Mouse (Mus musculus) MEL (cell line): ENCODE measurements around the gene Gpr35. TPM values are rescaled to one million over a fixed set of nuclear protein-coding genes. Genes with fewer than 3 reads are reported as not detected.

Source experiments
- DNase-seq: peaks from one replicate; pipeline ENCODE4 v3.0.0; 2011; ENCODE audit warnings: low read depth, low spot score
- H3K27ac ChIP-seq: 2 replicates; pipeline ENCODE4 v1.5.1; 2012; ENCODE audit warnings: low read depth, mild to moderate bottlenecking, control low read depth, low read length, moderate library complexity; ENCODE audit not compliant: control insufficient read depth
- H3K27me3 ChIP-seq, 2 experiments: fragments of 150-350 bp in 1 of 2; sonication (generic) in 1 of 2; 2 replicates each; pipeline ENCODE4 v1.6.1; 2012; ENCODE audit warnings: low read length in 2 of 2, mild to moderate bottlenecking in 2 of 2, improper control_type of control experiment in 1 of 2, moderate library complexity in 1 of 2; ENCODE audit not compliant: insufficient read depth in 2 of 2, control insufficient read depth in 1 of 2
- H3K36me3 ChIP-seq, 2 experiments: 2 replicates each; pipeline ENCODE4 v1.6.1; 2012 to 2014; ENCODE audit warnings: low read length in 2 of 2, improper control_type of control experiment in 1 of 2, inconsistent platforms in 1 of 2, mild to moderate bottlenecking in 1 of 2; ENCODE audit not compliant: insufficient read depth in 2 of 2, control insufficient read depth in 1 of 2
- H3K4me1 ChIP-seq, 2 experiments: fragments of 150-350 bp in 1 of 2; sonication (generic) in 1 of 2; 2 replicates each; pipeline ENCODE4 v1.6.1; 2012; ENCODE audit warnings: low read length in 2 of 2, improper control_type of control experiment in 1 of 2, mild to moderate bottlenecking in 1 of 2; ENCODE audit not compliant: insufficient read depth in 2 of 2, control insufficient read depth in 1 of 2
- H3K4me3 ChIP-seq, 2 experiments: fragments of 150-350 bp in 1 of 2; sonication (generic) in 1 of 2; 2 replicates each; pipeline ENCODE4 v1.5.1; 2012; ENCODE audit warnings: low read depth in 2 of 2, low read length in 2 of 2, mild to moderate bottlenecking in 2 of 2, moderate library complexity in 2 of 2, control low read depth in 1 of 2, improper control_type of control experiment in 1 of 2; ENCODE audit not compliant: control insufficient read depth in 1 of 2, insufficient read depth in 1 of 2
- H3K79me2 ChIP-seq: 2 replicates; pipeline ENCODE4 v1.6.1; 2012; ENCODE audit warnings: mild to moderate bottlenecking, low read length, moderate library complexity; ENCODE audit not compliant: control insufficient read depth, poor library complexity, insufficient read depth
- H3K9ac ChIP-seq: 2 replicates; pipeline ENCODE4 v1.6.1; 2012; ENCODE audit warnings: low read depth, mild to moderate bottlenecking, control low read depth, low read length, moderate library complexity; ENCODE audit not compliant: control insufficient read depth, poor library complexity, severe bottlenecking
- H3K9me3 ChIP-seq: fragments of 150-350 bp; sonication (generic); replicated peaks from 2 replicates; pipeline ENCODE4 v1.6.1; 2012; ENCODE audit warnings: mild to moderate bottlenecking, low read length, improper control_type of control experiment, moderate library complexity; ENCODE audit not compliant: insufficient read depth
- CHD1 ChIP-seq: IDR thresholded peaks from 2 replicates; pipeline ENCODE4 v1.6.1; 2012; ENCODE audit warnings: low read depth, mild to moderate bottlenecking, inconsistent platforms, low read length, improper control_type of control experiment
- CHD2 ChIP-seq: IDR thresholded peaks from 2 replicates; pipeline ENCODE4 v1.6.1; 2011; ENCODE audit warnings: low read length, improper control_type of control experiment
- E2F4 ChIP-seq: IDR thresholded peaks from 2 replicates; pipeline ENCODE4 v1.6.1; 2011; ENCODE audit warnings: low read depth, low read length, improper control_type of control experiment, borderline replicate concordance
- ELF1 ChIP-seq: IDR thresholded peaks from 2 replicates; pipeline ENCODE4 v1.6.1; 2014; ENCODE audit warnings: low read depth, mild to moderate bottlenecking, inconsistent platforms, low read length, improper control_type of control experiment, moderate library complexity
- EP300 ChIP-seq, 2 experiments: IDR thresholded peaks; 2 replicates each; pipeline ENCODE4 v1.6.1; 2011; ENCODE audit warnings: improper control_type of control experiment in 2 of 2, low read length in 2 of 2, low read depth in 1 of 2, mild to moderate bottlenecking in 1 of 2
- ETS1 ChIP-seq: IDR thresholded peaks from 2 replicates; pipeline ENCODE4 v1.6.1; 2012; ENCODE audit warnings: low read depth, mild to moderate bottlenecking, inconsistent platforms, low read length, improper control_type of control experiment, moderate library complexity
- GABPA ChIP-seq: IDR thresholded peaks from 2 replicates; pipeline ENCODE4 v1.6.1; 2012; ENCODE audit warnings: low read depth, mild to moderate bottlenecking, inconsistent platforms, low read length, improper control_type of control experiment, moderate library complexity
- HCFC1 ChIP-seq: IDR thresholded peaks from 2 replicates; pipeline ENCODE4 v1.6.1; 2012; ENCODE audit warnings: low read depth, mild to moderate bottlenecking, inconsistent platforms, low read length, improper control_type of control experiment, moderate library complexity
- JUND ChIP-seq: IDR thresholded peaks from 2 replicates; pipeline ENCODE4 v1.6.1; 2011; ENCODE audit warnings: low read depth, mild to moderate bottlenecking, improper control_type of control experiment, low read length
- MAFK ChIP-seq: IDR thresholded peaks from 2 replicates; pipeline ENCODE4 v1.6.1; 2011; ENCODE audit warnings: low read depth, mild to moderate bottlenecking, low read length, improper control_type of control experiment, borderline replicate concordance
- MAZ ChIP-seq: IDR thresholded peaks from 2 replicates; pipeline ENCODE4 v1.6.1; 2012; ENCODE audit warnings: low read depth, mild to moderate bottlenecking, inconsistent platforms, low read length, improper control_type of control experiment
- MXI1 ChIP-seq: IDR thresholded peaks from 2 replicates; pipeline ENCODE4 v1.6.1; 2011; ENCODE audit warnings: mild to moderate bottlenecking, low read depth, low read length, improper control_type of control experiment
- MYB ChIP-seq: IDR thresholded peaks from 2 replicates; pipeline ENCODE4 v1.6.1; 2011; ENCODE audit warnings: mild to moderate bottlenecking, low read depth, low read length, improper control_type of control experiment
- MYC ChIP-seq: IDR thresholded peaks from 2 replicates; pipeline ENCODE4 v1.6.1; 2011; ENCODE audit warnings: low read depth, mild to moderate bottlenecking, low read length, improper control_type of control experiment, moderate library complexity
- NELFE ChIP-seq: IDR thresholded peaks from 2 replicates; pipeline ENCODE4 v1.6.1; 2011; ENCODE audit warnings: low read depth, low read length, improper control_type of control experiment
- POLR2A ChIP-seq, 2 experiments: IDR thresholded peaks; 2 replicates each; pipeline ENCODE4 v1.6.1; 2011 to 2012; ENCODE audit warnings: low read length in 2 of 2, mild to moderate bottlenecking in 2 of 2, control low read depth in 1 of 2, improper control_type of control experiment in 1 of 2, low read depth in 1 of 2, moderate library complexity in 1 of 2; ENCODE audit not compliant: control insufficient read depth in 1 of 2, insufficient read depth in 1 of 2, poor library complexity in 1 of 2
- POLR2AphosphoS5 ChIP-seq: IDR thresholded peaks from 2 replicates; pipeline ENCODE4 v1.6.1; 2012; ENCODE audit warnings: low read depth, borderline replicate concordance, mild to moderate bottlenecking, inconsistent platforms, low read length, moderate library complexity, mixed read lengths
- RAD21 ChIP-seq: IDR thresholded peaks from 2 replicates; pipeline ENCODE4 v1.6.1; 2011; ENCODE audit warnings: mild to moderate bottlenecking, low read depth, low read length, improper control_type of control experiment
- RCOR1 ChIP-seq: IDR thresholded peaks from 2 replicates; pipeline ENCODE4 v1.6.1; 2012; ENCODE audit warnings: low read depth, mild to moderate bottlenecking, inconsistent platforms, low read length, improper control_type of control experiment
- SIN3A ChIP-seq: IDR thresholded peaks from 2 replicates; pipeline ENCODE4 v1.6.1; 2012; ENCODE audit warnings: low read length, improper control_type of control experiment, inconsistent platforms
- SMC3 ChIP-seq: IDR thresholded peaks from 2 replicates; pipeline ENCODE4 v1.6.1; 2011; ENCODE audit warnings: low read depth, low read length, improper control_type of control experiment
- TAL1 ChIP-seq: IDR thresholded peaks from 2 replicates; pipeline ENCODE4 v1.6.1; 2012; ENCODE audit warnings: mild to moderate bottlenecking, inconsistent platforms, low read length, moderate library complexity, mixed read lengths
- TBP ChIP-seq: IDR thresholded peaks from 2 replicates; pipeline ENCODE4 v1.8.0; 2011; ENCODE audit warnings: low read depth, low read length, improper control_type of control experiment
- UBTF ChIP-seq: IDR thresholded peaks from 2 replicates; pipeline ENCODE4 v1.6.1; 2012; ENCODE audit warnings: low read depth, mild to moderate bottlenecking, inconsistent platforms, low read length, improper control_type of control experiment, moderate library complexity, borderline replicate concordance; ENCODE audit not compliant: insufficient read depth
- USF2 ChIP-seq, 2 experiments: IDR thresholded peaks; 2 replicates each; pipeline ENCODE4 v1.6.1; 2011 to 2012; ENCODE audit warnings: improper control_type of control experiment in 2 of 2, low read length in 2 of 2, borderline replicate concordance in 1 of 2, inconsistent platforms in 1 of 2, low read depth in 1 of 2, mild to moderate bottlenecking in 1 of 2; ENCODE audit not compliant: insufficient read depth in 1 of 2
- ZC3H11A ChIP-seq: IDR thresholded peaks from 2 replicates; pipeline ENCODE4 v1.6.1; 2012; ENCODE audit warnings: low read depth, mild to moderate bottlenecking, inconsistent platforms, low read length, improper control_type of control experiment
- ZKSCAN1 ChIP-seq: IDR thresholded peaks from 2 replicates; pipeline ENCODE4 v1.6.1; 2012; ENCODE audit warnings: low read depth, mild to moderate bottlenecking, inconsistent platforms, low read length, improper control_type of control experiment, moderate library complexity
- polyA plus RNA-seq, 2 experiments: library from polyadenylated mRNA; stranded (reverse) in 1 of 2; unstranded in 1 of 2; fragments of >175 nt in 1 of 2; fragments of >200 nt in 1 of 2; gene quantifications; 2 replicates each; pipeline versions ENCODE4 v1.2.1 to v1.2.4; 2012; ENCODE audit warnings: low replicate concordance in 2 of 2, low read depth in 1 of 2; ENCODE audit not compliant: insufficient read length in 2 of 2, insufficient read depth in 1 of 2, missing spikeins in 1 of 2
- total RNA-seq: library from RNA; depleted of rRNA; stranded (reverse); fragments of 300-350 nt; gene quantifications from 2 replicates; pipeline ENCODE4 v1.2.3, GENCODE M21; 2012

Gpr35 gene
- total and polyA plus RNA-seq, 3 experiments: 0.22 TPM; not detected in 2

DNA sequence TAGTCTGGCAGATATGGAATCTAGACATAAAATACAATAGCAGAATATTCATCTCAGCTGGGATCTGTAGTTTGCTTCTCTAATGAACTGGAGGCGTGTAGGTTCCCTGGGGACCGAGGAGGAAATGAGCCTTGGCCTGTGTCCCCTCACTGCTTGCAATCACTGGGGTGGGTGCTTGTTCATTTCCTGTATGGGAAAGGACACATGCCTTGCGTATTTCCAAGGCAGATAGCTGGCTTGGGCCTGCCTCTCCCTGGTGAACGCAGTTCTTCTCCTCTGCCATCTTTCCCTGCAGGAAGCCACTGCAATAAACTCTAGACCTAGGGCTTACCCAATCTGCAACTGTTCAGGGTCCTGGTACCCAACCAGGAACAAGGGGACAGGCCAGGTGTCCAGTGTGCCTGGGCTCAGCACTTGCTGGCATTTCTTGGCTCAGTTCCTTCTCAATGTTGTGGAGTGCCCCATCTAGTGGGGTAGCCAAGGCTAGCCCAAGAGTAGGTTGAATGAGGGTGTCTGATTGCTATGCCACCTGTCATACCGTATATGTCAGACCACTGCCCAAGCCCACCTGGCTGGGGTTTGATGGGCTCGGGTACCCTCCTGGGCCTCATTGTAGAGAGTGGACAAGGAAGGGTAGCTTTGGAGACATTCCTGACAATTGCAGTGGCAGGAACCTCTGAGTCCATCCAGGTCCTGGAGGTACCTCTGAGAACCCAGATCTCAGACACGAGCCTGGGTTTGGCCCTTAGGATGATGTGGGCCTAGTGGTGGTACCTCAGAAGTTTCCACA lies 30.6 kb downstream of the Gpr35 start:
- no peak overlapping the region for H3K27ac ChIP-seq
- no peaks in the 10 kb centered on the region for H3K79me2 ChIP-seq
- no peaks in the 10 kb centered on the region for H3K27me3 ChIP-seq
- no peak overlapping the region for H3K9ac ChIP-seq
- no peak overlapping the region for H3K4me3 ChIP-seq
- no peaks in the 10 kb centered on the region for H3K4me1 ChIP-seq
- DNase-seq: no peak
- no peak for TF ChIP-seq NELFE
- TF ChIP-seq MYC: no peak
- no peak for TF ChIP-seq ETS1
- no peak for TF ChIP-seq POLR2AphosphoS5
- no peak for TF ChIP-seq SMC3
- TF ChIP-seq TAL1: no peak
- TF ChIP-seq USF2 (IDR thresholded peaks at IDR 0.05; ENCODE audit: borderline replicate concordance in 1 of 2, insufficient read depth in 1 of 2, low read depth in 1 of 2, low read length in 2 of 2): no peak
- no peak for TF ChIP-seq POLR2A (IDR thresholded peaks at IDR 0.05; ENCODE audit: control insufficient read depth in 1 of 2, insufficient read depth in 1 of 2, low read depth in 1 of 2, low read length in 2 of 2, poor library complexity in 1 of 2)
- no peak for TF ChIP-seq UBTF
- TF ChIP-seq TBP: no peak
- TF ChIP-seq CHD1: no peak
- TF ChIP-seq SIN3A: no peak
- no peak for TF ChIP-seq JUND
- TF ChIP-seq RCOR1: no peak
- no peak for TF ChIP-seq HCFC1
- no peak for TF ChIP-seq EP300 (IDR thresholded peaks at IDR 0.05; ENCODE audit: low read depth in 1 of 2, low read length in 2 of 2)
- TF ChIP-seq MAFK: no peak
- no peak for TF ChIP-seq MAZ
- H3K9me3 ChIP-seq: no peaks in the 10 kb centered on the region
- H3K36me3 ChIP-seq: no peaks in the 10 kb centered on the region

DNA sequence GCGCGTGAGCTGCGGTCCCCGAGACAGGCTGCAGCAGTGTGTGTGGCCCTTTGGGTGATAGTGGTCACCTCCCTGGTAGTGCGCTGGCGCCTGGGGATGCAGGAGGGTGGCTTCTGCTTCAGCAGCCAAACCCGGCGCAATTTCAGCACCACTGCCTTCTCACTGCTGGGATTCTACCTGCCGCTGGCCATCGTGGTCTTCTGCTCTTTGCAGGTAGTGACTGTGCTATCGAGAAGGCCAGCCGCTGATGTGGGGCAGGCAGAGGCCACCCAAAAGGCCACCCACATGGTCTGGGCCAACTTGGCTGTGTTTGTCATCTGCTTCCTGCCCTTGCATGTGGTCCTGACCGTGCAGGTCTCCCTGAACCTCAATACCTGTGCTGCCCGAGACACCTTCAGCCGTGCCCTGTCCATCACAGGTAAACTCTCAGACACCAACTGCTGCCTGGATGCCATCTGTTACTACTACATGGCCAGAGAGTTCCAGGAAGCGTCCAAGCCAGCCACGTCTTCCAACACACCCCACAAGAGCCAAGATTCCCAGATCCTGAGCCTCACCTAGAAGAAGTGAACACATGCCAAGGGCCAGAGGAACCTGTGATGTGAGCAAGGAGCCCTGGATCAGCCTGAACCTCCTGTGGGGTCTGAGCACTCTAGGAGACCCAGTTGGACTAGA lies 32.4 kb downstream of the Gpr35 start:
- TF ChIP-seq MYB: no peak
- no peak for TF ChIP-seq RAD21
- TF ChIP-seq NELFE: no peak
- TF ChIP-seq ZKSCAN1: no peak
- no peak for TF ChIP-seq MAFK
- TF ChIP-seq RCOR1: no peak
- no peak for TF ChIP-seq CHD2
- TF ChIP-seq ELF1: no peak
- TF ChIP-seq ZC3H11A: no peak
- TF ChIP-seq JUND: no peak
- TF ChIP-seq E2F4: no peak
- no peak for TF ChIP-seq TBP
- no peak for TF ChIP-seq ETS1
- TF ChIP-seq GABPA: no peak
- no peak for TF ChIP-seq EP300 (IDR thresholded peaks at IDR 0.05; ENCODE audit: low read depth in 1 of 2, low read length in 2 of 2)
- TF ChIP-seq MXI1: no peak
- TF ChIP-seq, all 39 proteins: peak for 0
- Histone ChIP-seq H3K27me3 (no peaks in the 10 kb centered on the region), H3K27ac (no peak overlapping the region), H3K79me2 (no peaks in the 10 kb centered on the region), H3K36me3 (no peaks in the 10 kb centered on the region), H3K4me1 (no peaks in the 10 kb centered on the region), H3K9me3 (no peaks in the 10 kb centered on the region), H3K9ac (no peak overlapping the region), H3K4me3 (no peak overlapping the region)
- no peak for DNase-seq
